Mouse (Mus musculus): Measurements from ENCODE around the gene Cox10. TPM values are rescaled to one million over a fixed set of nuclear protein-coding genes. Genes with fewer than 3 reads are reported as not detected.
A peak's percentile ranks its signal among the peaks of the same experiment; 100 is the strongest.

Cox10 gene
- polyA plus RNA-seq, 1 experiment = 12.0 TPM

DNA sequence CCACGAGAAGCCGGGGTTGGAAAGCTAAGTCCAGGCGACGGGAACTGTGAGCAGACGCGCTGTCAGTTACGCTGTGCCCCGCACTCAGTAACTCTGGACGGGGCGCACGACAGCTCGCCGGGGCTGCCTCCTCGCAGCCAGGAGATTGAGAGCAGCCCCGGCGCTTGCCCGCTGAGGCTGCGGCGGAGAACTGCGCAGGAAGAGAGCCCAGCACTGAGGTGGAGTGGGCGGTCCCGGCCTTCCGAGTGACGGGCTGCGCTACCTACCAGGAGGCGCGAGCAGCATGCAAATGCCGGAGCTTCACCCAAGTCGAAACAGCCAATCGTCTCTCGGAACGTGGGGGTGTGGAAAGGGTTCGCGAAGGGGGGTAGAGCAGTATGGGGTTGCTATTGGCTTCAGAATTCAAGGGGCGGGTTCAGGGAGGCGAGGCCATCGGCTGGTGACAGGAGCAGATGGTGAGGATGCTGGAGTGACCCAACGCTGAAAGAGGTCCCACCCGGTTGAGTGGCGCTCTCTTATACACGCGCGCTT is 157.1 kb downstream of the Cox10 start, which contains the start of gene Hs3st3b1:
Gene Hs3st3b1, minus strand, starts transcription at position 200 of the 531 bp plus-strand sequence.
- peak within 1 kb of the TSS; percentile 58 for H3K4me3 ChIP-seq (ENCODE audit: insufficient read depth, low read length)
- peak within 1 kb of the TSS; percentile 19; the same call in 1 of the 2 replicates for H3K27ac ChIP-seq (ENCODE audit: insufficient read depth, low read length)
- TF ChIP-seq CTCF (IDR thresholded peaks at IDR 0.05; ENCODE audit: borderline replicate concordance, insufficient read depth, low read length) = no peak
- peak; percentile 87 for TF ChIP-seq POLR2A (IDR thresholded peaks at IDR 0.05; ENCODE audit: low read depth, low read length)
- H3K4me1 ChIP-seq (ENCODE audit: control insufficient read depth, insufficient read depth, low read length) = no peaks in the 10 kb centered on the region

DNA sequence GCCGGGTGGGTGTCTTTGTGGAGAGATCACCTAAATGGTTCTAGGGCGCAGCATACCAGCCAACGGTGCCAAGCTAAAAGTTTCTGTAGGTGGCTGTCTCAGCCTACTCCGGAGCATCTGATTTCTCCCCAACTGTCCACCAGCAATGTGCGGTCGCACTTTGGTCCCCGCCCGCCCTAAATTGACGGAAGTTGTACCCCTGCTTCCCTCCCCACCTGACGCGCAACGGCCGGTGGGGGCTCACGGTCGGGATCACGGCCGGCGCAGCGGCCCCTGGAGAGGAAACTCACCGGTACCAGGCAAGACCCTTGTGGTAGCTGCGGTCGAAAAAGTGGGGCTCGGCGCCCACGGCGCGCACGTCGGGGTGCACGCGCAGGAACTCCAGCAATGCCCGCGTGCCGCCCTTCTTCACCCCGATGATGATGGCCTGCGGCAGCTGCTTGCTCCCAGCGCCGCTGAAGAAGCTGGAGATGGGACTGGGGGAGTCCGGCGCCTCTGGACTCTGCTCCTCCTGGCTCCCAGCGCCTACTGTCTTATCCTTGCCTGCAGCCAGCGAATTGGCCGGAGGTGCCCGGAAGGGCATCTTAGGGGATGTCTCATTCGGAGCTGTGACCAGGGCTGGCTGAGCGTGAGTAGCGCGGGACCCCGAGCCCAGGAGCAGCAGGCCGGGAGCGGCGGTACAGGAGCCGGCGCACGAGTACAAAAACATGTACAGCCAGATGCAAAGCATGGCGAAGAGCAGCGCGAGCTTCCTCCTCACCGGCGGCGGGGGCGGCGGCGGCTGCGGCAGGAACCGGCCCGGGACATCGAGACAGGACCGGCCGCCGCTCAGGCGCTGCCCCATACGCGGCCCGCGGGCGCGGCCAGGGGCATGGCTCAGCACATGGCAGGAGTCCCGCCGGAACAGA is 158.0 kb downstream of the Cox10 start:
- no peaks in the 10 kb centered on the region for H3K4me1 ChIP-seq (ENCODE audit: control insufficient read depth, insufficient read depth, low read length)
- H3K4me3 ChIP-seq (ENCODE audit: insufficient read depth, low read length) = peak overlapping the region; percentile 58
- H3K27ac ChIP-seq (ENCODE audit: insufficient read depth, low read length) = 0 out of 2 replicates have a peak overlapping the region, but pooled peaks have one; percentile 19
- no peak for TF ChIP-seq CTCF (IDR thresholded peaks at IDR 0.05; ENCODE audit: borderline replicate concordance, insufficient read depth, low read length)
- TF ChIP-seq POLR2A (IDR thresholded peaks at IDR 0.05; ENCODE audit: low read depth, low read length) = no peak

DNA sequence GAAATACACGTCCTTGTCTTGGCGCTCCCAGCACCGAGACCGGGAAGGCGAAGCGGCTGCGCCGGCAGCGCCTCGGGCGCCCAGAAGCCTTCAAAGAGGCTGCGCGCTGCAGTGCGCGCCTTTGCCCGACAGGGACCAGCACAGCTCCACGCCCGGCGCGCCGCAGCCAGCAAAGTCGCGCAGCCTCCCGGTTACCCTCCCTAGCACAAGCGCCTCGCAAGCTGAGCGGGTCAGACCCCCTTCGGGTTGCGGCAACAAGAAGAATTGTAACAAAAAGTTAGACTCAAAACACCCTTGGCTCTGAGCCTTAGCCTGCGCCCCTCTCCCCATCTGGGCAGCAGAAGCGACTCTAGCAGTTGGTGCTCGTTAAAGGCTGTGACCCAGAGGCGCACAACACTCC is 158.7 kb downstream of the Cox10 start:
- peak overlapping the region; percentile 58 for H3K4me3 ChIP-seq (ENCODE audit: insufficient read depth, low read length)
- no peaks in the 10 kb centered on the region for H3K4me1 ChIP-seq (ENCODE audit: control insufficient read depth, insufficient read depth, low read length)

DNA sequence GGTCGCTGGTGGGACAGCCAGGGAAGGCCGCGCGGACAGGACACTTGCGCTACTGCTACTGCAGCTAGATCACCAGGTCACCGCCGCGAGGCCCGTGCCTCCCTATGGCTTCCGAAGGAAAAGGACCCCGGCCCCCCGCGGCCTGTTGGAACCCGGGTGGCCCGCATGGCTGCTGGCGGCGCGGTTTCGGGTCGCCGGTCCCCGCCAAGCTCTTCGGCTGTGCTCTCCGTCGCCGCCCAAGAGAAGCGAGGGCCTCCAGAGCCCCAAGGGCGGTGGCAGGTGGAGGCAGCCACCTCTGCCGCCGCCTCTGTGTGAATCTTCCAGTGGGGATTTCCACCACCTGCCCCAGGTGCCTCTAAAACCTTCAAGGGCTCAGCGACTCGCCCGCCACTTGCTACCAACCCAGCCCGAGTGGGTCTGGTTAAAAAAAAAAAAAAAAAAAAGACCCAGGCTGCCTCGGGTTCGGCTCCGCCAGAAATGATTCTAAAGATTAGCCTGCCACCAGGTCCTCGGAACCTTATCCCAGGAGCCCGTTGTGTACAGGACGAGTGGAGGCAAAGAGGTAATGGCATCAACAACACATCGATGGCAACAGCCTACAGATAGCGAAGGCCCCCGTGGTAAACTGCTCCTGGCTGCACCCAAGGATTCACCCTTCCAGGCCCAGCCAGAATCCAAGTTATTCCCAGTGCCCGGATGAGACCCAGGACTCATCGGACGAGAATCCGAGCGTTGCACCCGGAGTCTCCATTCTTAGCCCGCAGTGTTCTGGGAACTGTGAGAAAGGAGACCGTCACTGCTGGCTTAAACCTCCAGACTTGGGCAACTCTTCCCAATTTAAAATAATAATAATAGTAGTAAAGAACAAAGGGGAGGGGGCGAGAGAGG is 159.8 kb downstream of the Cox10 start:
- Histone ChIP-seq H3K4me1 (ENCODE audit: control insufficient read depth, insufficient read depth, low read length) (no peaks in the 10 kb centered on the region), H3K4me3 (ENCODE audit: insufficient read depth, low read length) (peak overlapping the region; percentile 58), H3K27ac (ENCODE audit: insufficient read depth, low read length) (no peak overlapping the region)
- no peak for TF ChIP-seq POLR2A (IDR thresholded peaks at IDR 0.05; ENCODE audit: low read depth, low read length)
- no peak for TF ChIP-seq CTCF (IDR thresholded peaks at IDR 0.05; ENCODE audit: borderline replicate concordance, insufficient read depth, low read length)

More for the DNA sequence above, 158.7 kb downstream of the Cox10 start:
- no peak overlapping the region for H3K27ac ChIP-seq (ENCODE audit: insufficient read depth, low read length)
- TF ChIP-seq POLR2A (IDR thresholded peaks at IDR 0.05; ENCODE audit: low read depth, low read length) (no peak), CTCF (IDR thresholded peaks at IDR 0.05; ENCODE audit: borderline replicate concordance, insufficient read depth, low read length) (peak; percentile 60)

GRCm38 (mm10) chr11:63918321-63919105 is 160.8 kb downstream of the Cox10 start:
- H3K27ac ChIP-seq (ENCODE audit: insufficient read depth, low read length) = no peak overlapping the region
- H3K4me1 ChIP-seq (ENCODE audit: control insufficient read depth, insufficient read depth, low read length) = no peaks in the 10 kb centered on the region
- peak overlapping the region; percentile 58; the same call in 1 of the 2 replicates for H3K4me3 ChIP-seq (ENCODE audit: insufficient read depth, low read length)
- TF ChIP-seq POLR2A (IDR thresholded peaks at IDR 0.05; ENCODE audit: low read depth, low read length) (no peak), CTCF (IDR thresholded peaks at IDR 0.05; ENCODE audit: borderline replicate concordance, insufficient read depth, low read length) (no peak)

GRCm38 (mm10) chr11:63917561-63917960 is 161.7 kb downstream of the Cox10 start:
- TF ChIP-seq POLR2A (IDR thresholded peaks at IDR 0.05; ENCODE audit: low read depth, low read length) (no peak), CTCF (IDR thresholded peaks at IDR 0.05; ENCODE audit: borderline replicate concordance, insufficient read depth, low read length) (no peak)
- Histone ChIP-seq H3K4me1 (ENCODE audit: control insufficient read depth, insufficient read depth, low read length) (no peaks in the 10 kb centered on the region), H3K27ac (ENCODE audit: insufficient read depth, low read length) (no peak overlapping the region), H3K4me3 (ENCODE audit: insufficient read depth, low read length) (no peak overlapping the region)

- no peaks in the 10 kb centered on the region for H3K4me1 ChIP-seq (ENCODE audit: control insufficient read depth, insufficient read depth, low read length)
- peak overlapping the region; percentile 37 for H3K4me3 ChIP-seq (ENCODE audit: insufficient read depth, low read length)
- no peak overlapping the region for H3K27ac ChIP-seq (ENCODE audit: insufficient read depth, low read length)
- TF ChIP-seq CTCF (IDR thresholded peaks at IDR 0.05; ENCODE audit: borderline replicate concordance, insufficient read depth, low read length) = no peak
- TF ChIP-seq POLR2A (IDR thresholded peaks at IDR 0.05; ENCODE audit: low read depth, low read length) = no peak
These were observed 164.9 kb downstream of the Cox10 start for GRCm38 (mm10) chr11:63914388-63914787.

DNA sequence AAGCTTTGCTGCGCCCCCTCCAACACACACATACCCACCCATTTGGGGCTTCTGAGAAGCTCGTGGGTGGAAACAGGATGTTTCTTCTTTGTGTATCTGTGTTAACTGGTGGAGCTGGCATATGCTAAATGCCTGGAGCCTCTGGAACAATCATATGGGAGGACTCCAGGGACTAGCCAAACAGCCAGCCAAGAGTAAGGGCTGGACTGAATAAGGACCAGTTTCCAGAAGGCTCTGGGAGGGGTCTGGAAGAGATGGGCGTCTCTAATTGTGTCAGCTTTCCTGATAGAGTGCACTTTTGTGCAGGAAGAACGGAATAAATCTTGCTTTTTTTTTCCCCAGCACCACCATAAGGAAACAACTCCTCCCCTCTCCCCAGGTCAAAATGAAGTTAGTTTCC is 165.3 kb downstream of the Cox10 start:
- H3K4me1 ChIP-seq (ENCODE audit: control insufficient read depth, insufficient read depth, low read length) = no peaks in the 10 kb centered on the region
- H3K27ac ChIP-seq (ENCODE audit: insufficient read depth, low read length) = no peak overlapping the region
- TF ChIP-seq POLR2A (IDR thresholded peaks at IDR 0.05; ENCODE audit: low read depth, low read length) (no peak), CTCF (IDR thresholded peaks at IDR 0.05; ENCODE audit: borderline replicate concordance, insufficient read depth, low read length) (no peak)
- peak overlapping the region; percentile 37 for H3K4me3 ChIP-seq (ENCODE audit: insufficient read depth, low read length)

Other genes starting within 250 kb of the Cox10 start
- gene Hs3st3b1, start 157.2 kb downstream of the Cox10 start, polyA plus RNA-seq (2011; ENCODE audit: insufficient read length, low read depth, missing spikeins) = 5.7 and 7.0 TPM in 2 replicates